Mouse (Mus musculus) G1E-ER4 (cell line): ENCODE measurements around the gene Nup35. TPM values are rescaled to one million over a fixed set of nuclear protein-coding genes. Genes with fewer than 3 reads are reported as not detected.

Experiments
- GATA1 ChIP-seq: IDR thresholded peaks from one replicate; pipeline ENCODE4 v1.8.0; 2012; ENCODE audit warnings: low read length, inconsistent platforms
- polyA plus RNA-seq: library from polyadenylated mRNA; stranded (reverse); fragments of >175 nt; gene quantifications from 2 replicates; pipeline ENCODE4 v1.2.3, GENCODE M21; 2012

The Nup35 gene
- polyA plus RNA-seq = 2.4 and 3.6 TPM in 2 replicates

GRCm38 (mm10) chr2:80616854-80617737 lies at the start of gene Nup35, which contains the start of gene Dusp19:
Nup35 (plus strand) TSS chr2:80617236.
Dusp19 (plus strand) TSS chr2:80617045.
- no peak for TF ChIP-seq GATA1

DNA sequence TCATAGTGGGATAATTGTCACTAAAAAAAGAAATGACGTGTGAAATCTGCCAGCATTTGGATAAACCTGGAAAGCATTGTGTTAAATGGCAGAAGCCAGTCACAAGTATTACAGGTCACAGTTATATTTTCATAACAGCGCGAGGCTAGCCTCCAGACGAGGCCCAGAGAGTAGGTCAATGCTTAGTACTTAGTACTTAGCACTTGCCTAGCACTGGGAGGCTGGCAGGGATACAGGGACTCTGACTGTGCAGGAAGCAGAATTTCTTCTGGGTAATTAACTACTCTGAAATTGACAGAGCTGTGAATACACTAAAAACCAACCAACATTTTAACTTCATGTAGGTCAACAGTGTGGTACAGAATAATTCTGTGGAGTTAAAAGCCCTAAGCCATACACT lies 49.6 kb upstream of the Nup35 start:
- no peak for TF ChIP-seq GATA1

DNA sequence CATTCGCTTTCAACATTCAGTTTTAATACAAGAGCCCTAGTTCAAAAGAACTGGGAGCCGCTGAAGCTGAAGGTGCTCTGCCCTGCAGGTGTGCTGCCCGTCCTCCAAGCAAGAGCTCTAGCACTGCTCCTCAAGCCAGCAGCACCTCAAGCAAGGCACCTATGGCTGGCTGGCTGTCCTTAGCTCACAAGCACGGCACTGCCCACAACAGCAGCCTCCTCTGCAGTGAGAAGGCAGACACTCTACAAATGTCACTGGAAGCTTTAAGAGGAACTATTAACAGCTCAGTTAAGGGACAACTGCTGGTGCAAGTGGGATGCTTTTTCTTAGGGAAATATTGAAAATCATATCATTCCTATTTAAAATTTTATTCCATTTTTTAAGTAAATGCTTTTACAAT lies 46.4 kb upstream of the Nup35 start:
- TF ChIP-seq GATA1 = no peak

- no peak for TF ChIP-seq GATA1
Observed at GRCm38 (mm10) chr2:80577286-80577685, 39.8 kb upstream of the Nup35 start.

DNA sequence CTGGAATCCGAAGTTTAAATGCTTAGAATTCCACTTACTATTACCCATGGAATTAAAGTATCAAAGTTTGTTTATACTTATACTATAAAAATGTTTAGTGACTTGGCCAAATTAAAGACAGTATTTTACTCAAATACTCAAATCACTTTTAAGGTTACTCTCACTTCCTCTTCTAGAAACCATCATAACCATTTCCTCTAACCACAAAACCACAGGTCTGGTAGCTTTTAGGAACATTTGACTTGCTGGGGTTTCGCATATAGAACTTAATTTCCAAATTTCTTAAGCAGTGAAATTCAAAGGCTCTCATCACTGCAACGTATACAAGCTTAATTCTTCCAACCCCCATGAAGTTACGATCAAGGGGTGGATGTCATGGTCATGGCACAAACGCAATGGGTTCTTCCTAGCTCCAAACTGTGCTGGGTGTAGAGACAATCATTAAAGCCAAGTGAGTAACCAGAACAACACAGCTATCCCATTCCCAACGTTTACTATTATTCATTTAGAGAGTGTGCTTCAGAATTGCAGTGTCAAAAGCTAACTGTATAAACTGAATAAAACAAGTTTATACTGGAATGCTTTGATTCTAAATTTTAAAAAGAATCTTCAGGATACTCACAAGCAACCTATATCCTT lies 37.7 kb upstream of the Nup35 start:
- TF ChIP-seq GATA1 = no peak

DNA sequence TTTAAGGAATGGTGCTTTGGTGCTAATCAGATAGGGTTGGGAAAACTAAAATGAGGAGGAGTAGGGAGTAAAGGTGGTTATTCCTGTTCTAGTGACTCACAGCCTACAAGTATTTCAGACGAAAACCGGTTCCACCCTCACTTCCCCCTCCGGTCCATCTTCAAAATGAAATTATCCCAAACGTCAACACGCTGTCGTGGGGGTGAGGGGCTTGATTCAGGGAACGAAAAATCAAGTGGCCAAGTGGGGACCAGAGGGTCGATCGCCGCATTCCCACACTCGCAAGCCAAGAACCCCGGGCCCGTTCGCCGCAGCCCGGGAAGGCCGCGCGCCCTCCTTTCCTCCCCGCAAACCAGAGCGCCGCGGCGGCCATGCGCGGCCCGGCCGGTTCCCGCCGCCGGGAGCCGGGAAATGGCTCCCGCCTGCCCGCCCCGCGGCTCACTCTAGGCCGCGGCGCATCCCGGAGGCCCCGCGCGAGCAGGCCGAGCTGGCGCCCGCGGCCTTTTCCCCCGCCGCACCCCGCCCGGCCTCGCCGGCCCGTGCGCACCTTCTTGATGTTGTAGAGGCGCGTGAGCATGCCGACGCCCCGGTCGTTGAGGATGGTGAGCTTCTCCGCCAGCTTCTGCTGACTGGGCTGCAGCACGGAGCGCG lies 36.6 kb upstream of the Nup35 start:
- no peak for TF ChIP-seq GATA1

GRCm38 (mm10) chr2:80581043-80581711 lies 35.9 kb upstream of the Nup35 start, which contains the start of gene Nckap1:
Nckap1 (minus strand) TSS chr2:80581380.
- no peak for TF ChIP-seq GATA1

DNA sequence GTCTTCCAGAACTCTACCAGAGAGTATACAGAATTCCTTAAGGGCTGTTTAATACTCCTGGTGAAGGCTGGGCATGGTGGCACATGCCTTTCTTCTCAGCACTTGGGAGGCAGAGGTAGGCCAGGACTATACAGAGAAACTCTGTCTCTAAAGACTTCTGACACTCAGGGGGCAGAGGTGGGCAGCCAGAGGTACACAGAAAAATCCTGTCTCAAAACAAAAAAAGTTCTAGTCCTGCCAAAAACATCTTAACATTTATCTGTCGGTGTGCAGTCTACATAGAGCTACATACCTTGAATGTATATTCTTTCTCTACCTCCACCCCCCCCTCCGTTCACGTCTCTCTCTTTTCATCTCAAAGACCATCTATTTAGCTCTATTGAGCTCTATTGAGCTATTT lies 34.7 kb upstream of the Nup35 start:
- TF ChIP-seq GATA1 = no peak

- TF ChIP-seq GATA1 = no peak
Observed at GRCm38 (mm10) chr2:80594215-80594918, 22.7 kb upstream of the Nup35 start.

DNA sequence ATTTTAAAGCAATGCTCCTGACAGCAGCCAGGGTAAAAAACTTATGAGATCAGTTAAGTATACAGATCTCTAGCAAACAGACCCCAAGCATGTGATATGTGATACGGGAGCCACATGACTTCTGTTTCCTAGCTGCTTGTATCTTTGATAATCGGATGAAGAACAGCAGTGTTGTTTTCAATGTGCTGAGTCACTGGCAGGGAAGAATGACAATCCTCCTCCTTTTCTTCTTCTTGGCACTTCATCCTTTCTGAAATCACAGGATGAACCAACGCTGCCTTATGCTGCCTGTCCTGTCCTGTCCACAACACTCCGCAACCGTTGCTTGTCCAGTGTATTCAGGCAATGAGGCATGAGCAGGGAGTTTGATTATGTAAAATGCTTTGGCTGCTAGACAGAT lies 20.1 kb upstream of the Nup35 start:
- TF ChIP-seq GATA1 = peak; percentile 82

- TF ChIP-seq GATA1 = no peak
Observed at GRCm38 (mm10) chr2:80599850-80600249, 17.2 kb upstream of the Nup35 start.

- TF ChIP-seq GATA1 = no peak
Observed at GRCm38 (mm10) chr2:80600611-80601010, 16.4 kb upstream of the Nup35 start.

GRCm38 (mm10) chr2:80602756-80603155 lies 14.3 kb upstream of the Nup35 start:
- no peak for TF ChIP-seq GATA1

GRCm38 (mm10) chr2:80603771-80604426 lies 13.1 kb upstream of the Nup35 start:
- no peak for TF ChIP-seq GATA1
